Mouse (Mus musculus): Measurements from ENCODE around the gene Olfr374. TPM values are rescaled to one million over a fixed set of nuclear protein-coding genes. Genes with fewer than 3 reads are reported as not detected.
A peak's percentile ranks its signal among the peaks of the same experiment; 100 is the strongest.
"Not testable (repeated sequence)": the region's sequence is repeated elsewhere in the genome, so short reads cannot be mapped to it uniquely, and the experiment has no call there.

Gene Olfr374
- polyA plus RNA-seq (2012; rRNA removed) = not detected in 2 replicates

GRCm38 (mm10) chr8:72106740-72107139 is at the start of gene Olfr374:
TSS of gene Olfr374 (plus strand) at chr8:72107040.
- TF ChIP-seq CTCF (IDR thresholded peaks at IDR 0.05; ENCODE audit: borderline replicate concordance, extremely low read depth, insufficient read depth, insufficient read length) = no peak
- no peak for TF ChIP-seq POLR2A (IDR thresholded peaks at IDR 0.05; ENCODE audit: borderline replicate concordance, extremely low read depth, insufficient read depth, insufficient read length, poor library complexity, severe bottlenecking)
- DNase-seq (ENCODE audit: low read depth) = no peak

GRCm38 (mm10) chr8:72057643-72058042 is 49.2 kb upstream of the Olfr374 start:
- not testable (repeated sequence) for DNase-seq (ENCODE audit: low read depth)

- not testable (repeated sequence) for DNase-seq (ENCODE audit: low read depth)
Measured at GRCm38 (mm10) chr8:72066819-72067399, 39.9 kb upstream of the Olfr374 start.

- not testable (repeated sequence) for DNase-seq (ENCODE audit: low read depth)
Measured at GRCm38 (mm10) chr8:72082877-72083276, 24.0 kb upstream of the Olfr374 start, which contains the start of gene Olfr373. TSS of gene Olfr373 (plus strand) at chr8:72083177.

GRCm38 (mm10) chr8:72084744-72085143 is 22.1 kb upstream of the Olfr374 start:
- TF ChIP-seq CTCF (IDR thresholded peaks at IDR 0.05; ENCODE audit: borderline replicate concordance, extremely low read depth, insufficient read depth, insufficient read length) = no peak
- TF ChIP-seq POLR2A (IDR thresholded peaks at IDR 0.05; ENCODE audit: borderline replicate concordance, extremely low read depth, insufficient read depth, insufficient read length, poor library complexity, severe bottlenecking) = no peak
- DNase-seq (ENCODE audit: low read depth) = no peak

GRCm38 (mm10) chr8:72087611-72088010 is 19.2 kb upstream of the Olfr374 start:
- peak; percentile 10; the same call in 1 of the 2 replicates for TF ChIP-seq CTCF (IDR thresholded peaks at IDR 0.05; ENCODE audit: borderline replicate concordance, extremely low read depth, insufficient read depth, insufficient read length)
- DNase-seq (ENCODE audit: low read depth) = not testable (repeated sequence)

GRCm38 (mm10) chr8:72096721-72097120 is 10.1 kb upstream of the Olfr374 start:
- DNase-seq (ENCODE audit: low read depth) = not testable (repeated sequence)

GRCm38 (mm10) chr8:72099377-72100103 is 7.3 kb upstream of the Olfr374 start:
- DNase-seq (ENCODE audit: low read depth) = peak; percentile 13

GRCm38 (mm10) chr8:72105165-72105564 is 1.7 kb upstream of the Olfr374 start:
- DNase-seq (ENCODE audit: low read depth) = no peak
- TF ChIP-seq CTCF (IDR thresholded peaks at IDR 0.05; ENCODE audit: borderline replicate concordance, extremely low read depth, insufficient read depth, insufficient read length) = 0 out of 2 replicates have a peak, but pooled peaks have one; percentile 14
- TF ChIP-seq POLR2A (IDR thresholded peaks at IDR 0.05; ENCODE audit: borderline replicate concordance, extremely low read depth, insufficient read depth, insufficient read length, poor library complexity, severe bottlenecking) = no peak

GRCm38 (mm10) chr8:72110876-72111275 is 4.0 kb downstream of the Olfr374 start:
- no peak for TF ChIP-seq POLR2A (IDR thresholded peaks at IDR 0.05; ENCODE audit: borderline replicate concordance, extremely low read depth, insufficient read depth, insufficient read length, poor library complexity, severe bottlenecking)
- TF ChIP-seq CTCF (IDR thresholded peaks at IDR 0.05; ENCODE audit: borderline replicate concordance, extremely low read depth, insufficient read depth, insufficient read length) = no peak
- DNase-seq (ENCODE audit: low read depth) = no peak

GRCm38 (mm10) chr8:72112486-72112885 is 5.6 kb downstream of the Olfr374 start:
- DNase-seq (ENCODE audit: low read depth) = no peak
- no peak; the same call in 1 of the 2 replicates for TF ChIP-seq CTCF (IDR thresholded peaks at IDR 0.05; ENCODE audit: borderline replicate concordance, extremely low read depth, insufficient read depth, insufficient read length)
- TF ChIP-seq POLR2A (IDR thresholded peaks at IDR 0.05; ENCODE audit: borderline replicate concordance, extremely low read depth, insufficient read depth, insufficient read length, poor library complexity, severe bottlenecking) = no peak

- TF ChIP-seq CTCF (IDR thresholded peaks at IDR 0.05; ENCODE audit: borderline replicate concordance, extremely low read depth, insufficient read depth, insufficient read length) = no peak
- no peak for TF ChIP-seq POLR2A (IDR thresholded peaks at IDR 0.05; ENCODE audit: borderline replicate concordance, extremely low read depth, insufficient read depth, insufficient read length, poor library complexity, severe bottlenecking)
- DNase-seq (ENCODE audit: low read depth) = no peak
Measured at GRCm38 (mm10) chr8:72115202-72115601, 8.4 kb downstream of the Olfr374 start.

- TF ChIP-seq CTCF (IDR thresholded peaks at IDR 0.05; ENCODE audit: borderline replicate concordance, extremely low read depth, insufficient read depth, insufficient read length) (no peak), POLR2A (IDR thresholded peaks at IDR 0.05; ENCODE audit: borderline replicate concordance, extremely low read depth, insufficient read depth, insufficient read length, poor library complexity, severe bottlenecking) (no peak)
- DNase-seq (ENCODE audit: low read depth) = no peak
Measured at GRCm38 (mm10) chr8:72118616-72119015, 11.8 kb downstream of the Olfr374 start.

GRCm38 (mm10) chr8:72121486-72121885 is 14.6 kb downstream of the Olfr374 start:
- not testable (repeated sequence) for DNase-seq (ENCODE audit: low read depth)

Measured in brain, embryonic 14.5 days (tissue).